Comparison of ENCODE assay signal across 7 mouse cellular contexts in the genomic region with DNA sequence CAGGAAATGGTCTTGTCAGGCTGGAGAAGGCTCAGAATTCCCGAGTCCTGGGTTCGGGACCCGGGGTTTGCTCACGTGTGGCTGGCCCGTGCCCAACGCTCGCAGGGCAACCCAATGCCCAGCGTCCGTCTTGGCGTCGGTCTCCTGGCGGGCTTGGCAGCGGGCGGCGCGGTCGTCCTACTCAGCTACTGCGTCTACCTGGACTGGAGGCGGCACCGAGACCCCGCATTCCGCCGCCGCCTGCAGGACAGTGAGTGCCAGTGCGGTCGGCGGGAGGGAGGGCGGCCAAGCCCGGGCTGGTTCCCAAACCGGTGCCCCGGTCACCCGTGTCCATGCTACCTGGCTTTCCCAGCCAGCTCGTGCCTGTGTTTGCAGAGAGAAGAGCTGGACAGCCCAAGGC. TPM values are rescaled to one million over a fixed set of nuclear protein-coding genes. Genes with fewer than 3 reads are reported as not detected.
A peak's percentile ranks its signal among the peaks of the same experiment; 100 is the strongest.
DNase-seq lines count a peak whose midpoint lies in the region; ATAC-seq and TF ChIP-seq lines count a peak whose summit lies in the region.

A gene (plus strand): TSS at position 98 of the 400 bp plus-strand sequence.

- peak; percentile 44 to 50 for DNase-seq in adrenal gland, adult 18-20 months (ENCODE audit: low spot score in 2 of 2)
- peak; percentile 52 for DNase-seq in cerebellum, adult 11-12 months
- peak; percentile 45 for DNase-seq in liver, postnatal 0 days
- no peak for DNase-seq in right cerebral cortex, postnatal 14 days

- no peaks in the 10 kb centered on the region for H3K9me3 ChIP-seq in forebrain, embryonic 16.5 days (ENCODE audit: control insufficient read depth, low read length)
- H3K9me3 ChIP-seq in intestine, postnatal 0 days (ENCODE audit: control insufficient read depth) = no peaks in the 10 kb centered on the region
- H3K9me3 ChIP-seq in liver, postnatal 0 days (ENCODE audit: low read length) = no peaks in the 10 kb centered on the region
- H3K9me3 ChIP-seq in neural tube, embryonic 14.5 days (ENCODE audit: control insufficient read depth, low read length) = no peaks in the 10 kb centered on the region

- no peak for TF ChIP-seq EP300 in liver, postnatal 0 days (IDR thresholded peaks at IDR 0.05; ENCODE audit: low read depth)

- peak within 1 kb of the TSS; percentile 17; the same call in 1 of the 2 replicates for H3K4me3 ChIP-seq in forebrain, embryonic 16.5 days (replicated peaks; ENCODE audit: low read length)
- peak within 1 kb of the TSS; percentile 18 for H3K4me3 ChIP-seq in intestine, postnatal 0 days (ENCODE audit: low read depth, low read length)
- 0 out of 2 replicates have a peak within 1 kb of the TSS, but pooled peaks have one; percentile 20 for H3K4me3 ChIP-seq in liver, postnatal 0 days (ENCODE audit: low read depth, low read length)
- no peak within 1 kb of the TSS for H3K4me3 ChIP-seq in neural tube, embryonic 14.5 days (ENCODE audit: low read depth, low read length)

- peak within 1 kb of the TSS; percentile 35 for H3K4me2 ChIP-seq in forebrain, embryonic 16.5 days (ENCODE audit: low read length)
- H3K4me2 ChIP-seq in intestine, postnatal 0 days (replicated peaks; ENCODE audit: low read depth) = peak within 1 kb of the TSS; percentile 66
- peak within 1 kb of the TSS; percentile 65 for H3K4me2 ChIP-seq in liver, postnatal 0 days (ENCODE audit: low read depth, low read length)
- peak within 1 kb of the TSS; percentile 33 for H3K4me2 ChIP-seq in neural tube, embryonic 14.5 days (ENCODE audit: low read depth, low read length)

- WGBS in forebrain, embryonic 16.5 days = 4% methylated on average over 33 of the region's 33 CpGs
- 6% methylated on average over 28 of the region's 33 CpGs for WGBS in intestine, postnatal 0 days
- 18% methylated on average over 33 of the region's 33 CpGs for WGBS in liver, postnatal 0 days (ENCODE audit: insufficient replicate concordance)
- WGBS in neural tube, embryonic 14.5 days = 7% methylated on average over 29 of the region's 33 CpGs

- H3K27me3 ChIP-seq in forebrain, embryonic 16.5 days (replicated peaks; ENCODE audit: control insufficient read depth, insufficient read depth, low read length) = no peaks in the 10 kb centered on the region
- H3K27me3 ChIP-seq in intestine, postnatal 0 days (replicated peaks; ENCODE audit: control insufficient read depth, insufficient read depth, low read length) = no peaks in the 10 kb centered on the region
- H3K27me3 ChIP-seq in liver, postnatal 0 days (ENCODE audit: insufficient read depth, low read length) = no peaks in the 10 kb centered on the region
- H3K27me3 ChIP-seq in neural tube, embryonic 14.5 days (ENCODE audit: control insufficient read depth, insufficient read depth, low read length) = no peaks in the 10 kb centered on the region

- no peaks in the 10 kb centered on the region for H3K36me3 ChIP-seq in forebrain, embryonic 16.5 days (ENCODE audit: control insufficient read depth, insufficient read depth)
- no peaks in the 10 kb centered on the region for H3K36me3 ChIP-seq in intestine, postnatal 0 days (ENCODE audit: control insufficient read depth, insufficient read depth)
- no peaks in the 10 kb centered on the region for H3K36me3 ChIP-seq in liver, postnatal 0 days (replicated peaks; ENCODE audit: insufficient read depth, low read length)
- H3K36me3 ChIP-seq in neural tube, embryonic 14.5 days (ENCODE audit: control insufficient read depth, insufficient read depth, low read length) = no peaks in the 10 kb centered on the region

- ATAC-seq in forebrain, embryonic 16.5 days = no peak
- ATAC-seq in intestine, postnatal 0 days = peak; percentile 61; the same call in 1 of the 2 replicates
- ATAC-seq in liver, postnatal 0 days = peak; percentile 54
- no peak for ATAC-seq in neural tube, embryonic 14.5 days (ENCODE audit: low read depth)

- TF ChIP-seq CTCF in intestine, postnatal 0 days (IDR thresholded peaks at IDR 0.05; ENCODE audit: low read depth) = peak; percentile 61
- peak; percentile 45 for TF ChIP-seq CTCF in liver, postnatal 0 days (IDR thresholded peaks at IDR 0.05; ENCODE audit: low read depth)

- no peak within 1 kb of the TSS for H3K9ac ChIP-seq in forebrain, embryonic 16.5 days (replicated peaks; ENCODE audit: low read depth, low read length)
- no peak within 1 kb of the TSS for H3K9ac ChIP-seq in intestine, postnatal 0 days (ENCODE audit: low read depth, low read length)
- H3K9ac ChIP-seq in liver, postnatal 0 days (replicated peaks) = peak within 1 kb of the TSS; percentile 38; the same call in 1 of the 2 replicates
- H3K9ac ChIP-seq in neural tube, embryonic 14.5 days (replicated peaks; ENCODE audit: low read depth, low read length) = no peak within 1 kb of the TSS

- H3K4me1 ChIP-seq in forebrain, embryonic 16.5 days (replicated peaks; ENCODE audit: control insufficient read depth, insufficient read depth, low read length) = no peaks in the 10 kb centered on the region; the same call in 1 of the 2 replicates
- H3K4me1 ChIP-seq in intestine, postnatal 0 days (replicated peaks; ENCODE audit: control insufficient read depth, insufficient read depth, low read length) = no peaks in the 10 kb centered on the region
- peaks cover 7% of the 10 kb centered on the region; the same call in 1 of the 2 replicates for H3K4me1 ChIP-seq in liver, postnatal 0 days (ENCODE audit: insufficient read depth)
- H3K4me1 ChIP-seq in neural tube, embryonic 14.5 days (ENCODE audit: control insufficient read depth, insufficient read depth, low read length) = no peaks in the 10 kb centered on the region

- no peak within 1 kb of the TSS for H3K27ac ChIP-seq in forebrain, embryonic 16.5 days (ENCODE audit: low read length)
- H3K27ac ChIP-seq in intestine, postnatal 0 days (ENCODE audit: low read depth, low read length) = no peak within 1 kb of the TSS
- H3K27ac ChIP-seq in liver, postnatal 0 days (ENCODE audit: low read depth) = no peak within 1 kb of the TSS
- H3K27ac ChIP-seq in neural tube, embryonic 14.5 days (ENCODE audit: low read depth, low read length) = no peak within 1 kb of the TSS

RNA-seq across cellular contexts. Expression of the gene that starts here (rescaled TPM):
- 1 to 10 TPM; 4.3 to 7.3 TPM for total RNA-seq in adrenal gland, adult 18-20 months (2021)
- not detected in 2 replicates for polyA plus RNA-seq in forebrain, embryonic 16.5 days (2015; fragmentation: Nextera tagmentation; extraction: Ambion mirVana)
- not detected in 2 replicates for polyA plus RNA-seq in intestine, postnatal 0 days (2015; fragmentation: Nextera tagmentation; extraction: Ambion mirVana)
- polyA plus RNA-seq in liver, postnatal 0 days (2015; fragmentation: Nextera tagmentation; extraction: Ambion mirVana) = not detected in 2 replicates
- polyA plus RNA-seq in neural tube, embryonic 14.5 days (2014; fragmentation: Nextera tagmentation; extraction: Ambion mirVana) = not detected in 2 replicates

Comparison
In these comparisons a context has a peak if more than half of its experiments do, and no peak if none do; other contexts are left out.
1. Peak in ATAC-seq, H3K4me3 ChIP-seq and H3K4me2 ChIP-seq in intestine, postnatal 0 days; RNA of the gene not detected or under 1 TPM.
2. Peak in DNase-seq, ATAC-seq, H3K4me3 ChIP-seq, H3K9ac ChIP-seq and H3K4me2 ChIP-seq in liver, postnatal 0 days; RNA of the gene not detected or under 1 TPM.